Mouse (Mus musculus): ENCODE data around the gene 5430402E10Rik. TPM values are rescaled to one million over a fixed set of nuclear protein-coding genes. Genes with fewer than 3 reads are reported as not detected.
"Not testable (repeated sequence)": the region's sequence is repeated elsewhere in the genome, so short reads cannot be mapped to it uniquely, and the experiment has no call there.

The 5430402E10Rik gene
- polyA plus RNA-seq (2012): not detected in 2 replicates

- not testable (repeated sequence) for H3K4me1 ChIP-seq (ENCODE audit: control insufficient read depth); H3K36me3 ChIP-seq (ENCODE audit: control insufficient read depth); H3K4me3 ChIP-seq (replicated peaks); H3K9me3 ChIP-seq (ENCODE audit: control insufficient read depth, low read length); H3K27me3 ChIP-seq (ENCODE audit: control insufficient read depth)
These were observed at the start of gene 5430402E10Rik for GRCm38 (mm10) chrX:77924962-77925361. Gene 5430402E10Rik, minus strand, starts transcription at chrX:77925062.

GRCm38 (mm10) chrX:77880033-77880432 is 44.8 kb downstream of the 5430402E10Rik start:
- H3K4me1 ChIP-seq (ENCODE audit: control insufficient read depth); H3K4me3 ChIP-seq (replicated peaks); H3K27me3 ChIP-seq (ENCODE audit: control insufficient read depth); H3K36me3 ChIP-seq (ENCODE audit: control insufficient read depth); H3K9me3 ChIP-seq (ENCODE audit: control insufficient read depth, low read length): not testable (repeated sequence)

Other genes starting within 250 kb of the 5430402E10Rik start
- 0.05 and 0.06 TPM in 2 replicates for gene Prkx, start 128.8 kb downstream of the 5430402E10Rik start, polyA plus RNA-seq (2012)
- gene Pbsn, start 71.4 kb downstream of the 5430402E10Rik start, polyA plus RNA-seq (2012): not detected in 2 replicates
- not detected in 2 replicates for gene Gm14744, start 60.3 kb downstream of the 5430402E10Rik start, polyA plus RNA-seq (2012)
- not detected in 2 replicates for gene Obp1a, start 166.3 kb upstream of the 5430402E10Rik start, polyA plus RNA-seq (2012)
- gene Gm5938, start 200.4 kb upstream of the 5430402E10Rik start, polyA plus RNA-seq (2012): not detected in 2 replicates

Data from erythroblast, embryonic 14.5 days (primary cell).